Mouse (Mus musculus): ENCODE results near the gene Serpini2.

- TF ChIP-seq POLR2A (IDR thresholded peaks at IDR 0.05; ENCODE audit: extremely low read depth, insufficient read depth, low read length): no peak
- TF ChIP-seq CTCF (IDR thresholded peaks at IDR 0.05; ENCODE audit: low read depth, low read length): no peak
These were observed 31.2 kb upstream of the Serpini2 start for GRCm38 (mm10) chr3:75301072-75301471.
